Mouse (Mus musculus) gastrocnemius, postnatal 10 days (tissue): ENCODE results near the gene Plin1. TPM values are rescaled to one million over a fixed set of nuclear protein-coding genes. Genes with fewer than 3 reads are reported as not detected.
A peak's percentile ranks its signal among the peaks of the same experiment; 100 is the strongest.

Experiments used
- DNase-seq: peaks from one replicate; pipeline ENCODE4 v3.0.0; 2021; ENCODE audit warnings: mixed read lengths
- long read RNA-seq, 2 experiments: library from polyadenylated mRNA; stranded (forward); transcript quantifications; one replicate each; pipeline ENCODE4 v2.0.0; 2021
- total RNA-seq, 2 experiments: library from RNA; stranded (reverse); gene quantifications; 2 replicates each; pipeline ENCODE4 v1.2.3; 2021

Plin1 gene
- total RNA-seq = 10 to 100 TPM; 13.8 to 14.5 TPM
- long read RNA-seq, experiment 1, partial matches to known transcripts = 1 of 5 reads
- long read RNA-seq, experiment 1, other reads (novel, unspliced or antisense) = 1 of 5 reads
- long read RNA-seq, experiment 2, partial matches to known transcripts = 0 of 1 reads
- long read RNA-seq, experiment 2, other reads (novel, unspliced or antisense) = 0 of 1 reads

GRCm38 (mm10) chr7:79732622-79733021 is at the start of gene Plin1:
Plin1 (minus strand) TSS chr7:79732903.
- no peak for DNase-seq

GRCm38 (mm10) chr7:79782516-79782855 is 49.8 kb upstream of the Plin1 start:
- DNase-seq = no peak

GRCm38 (mm10) chr7:79781826-79782515 is 49.3 kb upstream of the Plin1 start:
- no peak for DNase-seq

- DNase-seq = peak; percentile 74
Measured at GRCm38 (mm10) chr7:79780647-79781626, 48.2 kb upstream of the Plin1 start.

GRCm38 (mm10) chr7:79771561-79772512 is 39.1 kb upstream of the Plin1 start:
- DNase-seq = no peak

GRCm38 (mm10) chr7:79769664-79770063 is 37.0 kb upstream of the Plin1 start:
- no peak for DNase-seq

DNA sequence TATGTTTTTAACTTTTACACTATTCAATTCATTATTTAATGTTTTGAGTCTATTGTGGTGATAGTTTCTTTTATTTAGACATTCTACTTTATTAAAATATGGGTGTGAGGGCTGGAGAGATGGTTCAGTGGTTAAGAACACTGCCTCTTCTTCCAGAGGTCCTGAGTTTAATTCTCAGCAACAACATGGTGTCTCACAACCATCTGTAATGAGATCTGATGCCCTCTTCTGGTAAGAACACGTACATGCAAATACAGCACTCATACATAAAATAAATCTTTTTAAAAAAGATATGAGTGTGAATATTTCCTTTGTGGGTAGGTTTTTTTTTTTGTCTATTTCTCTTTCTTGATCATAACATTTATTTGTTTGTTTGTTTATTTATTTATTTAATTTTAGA is 33.3 kb upstream of the Plin1 start:
- DNase-seq = no peak

DNA sequence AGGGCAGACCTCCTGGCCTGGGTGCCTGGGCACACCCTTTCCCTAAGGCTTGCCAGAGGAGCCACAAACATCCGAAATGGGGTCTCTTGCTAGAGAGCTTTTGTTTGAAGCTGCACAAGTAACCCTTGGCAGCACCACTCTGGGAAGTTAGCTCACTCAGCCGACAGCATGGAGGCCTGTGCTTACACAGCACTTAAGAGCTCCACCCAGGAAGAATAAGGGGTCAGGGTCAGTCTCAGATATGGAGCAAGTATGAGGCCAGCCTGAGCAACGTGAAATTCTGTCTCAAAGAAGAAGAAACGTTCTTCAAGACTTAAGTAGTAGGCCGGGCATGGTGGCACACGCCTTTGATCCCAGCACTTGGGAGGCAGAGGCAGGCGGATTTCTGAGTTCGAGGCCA is 29.4 kb upstream of the Plin1 start:
- DNase-seq = no peak

DNA sequence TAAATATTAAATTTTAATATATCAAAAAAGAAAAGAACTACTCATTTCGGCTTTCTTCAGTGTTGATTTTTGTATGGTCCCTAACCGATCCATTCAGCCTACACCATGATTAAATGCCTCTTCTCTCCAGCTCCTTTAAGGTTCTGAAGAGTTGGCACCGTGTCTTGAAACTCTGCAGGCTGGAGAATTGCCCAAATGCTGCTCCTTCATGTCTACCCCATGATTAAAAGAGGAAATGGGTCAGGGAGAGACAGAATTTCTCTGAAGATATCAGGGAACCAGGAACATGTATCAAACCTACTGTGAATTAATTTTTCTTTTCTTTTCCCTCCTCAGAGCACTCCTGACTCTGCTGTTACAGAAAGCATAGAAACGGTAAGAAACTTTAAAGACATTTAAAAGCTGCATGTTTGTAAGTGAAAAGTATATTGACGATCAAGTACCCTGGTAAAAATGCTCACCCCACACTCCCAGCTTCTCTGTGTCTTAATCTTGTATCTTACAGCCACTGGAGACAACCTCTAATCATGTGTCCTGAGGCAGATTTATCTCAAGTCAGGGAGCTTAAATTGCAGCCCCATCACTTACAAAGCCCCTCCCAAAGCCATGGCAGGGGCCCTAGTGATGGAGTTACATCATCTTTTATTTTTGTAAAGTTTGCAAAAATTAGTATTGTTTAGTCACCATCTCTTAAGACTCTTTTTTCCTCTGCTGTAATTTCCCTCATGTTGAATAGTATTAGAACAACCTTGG is 28.6 kb upstream of the Plin1 start:
- DNase-seq = no peak

GRCm38 (mm10) chr7:79759766-79760165 is 27.1 kb upstream of the Plin1 start:
- DNase-seq = no peak

GRCm38 (mm10) chr7:79758176-79758575 is 25.5 kb upstream of the Plin1 start:
- no peak for DNase-seq

DNA sequence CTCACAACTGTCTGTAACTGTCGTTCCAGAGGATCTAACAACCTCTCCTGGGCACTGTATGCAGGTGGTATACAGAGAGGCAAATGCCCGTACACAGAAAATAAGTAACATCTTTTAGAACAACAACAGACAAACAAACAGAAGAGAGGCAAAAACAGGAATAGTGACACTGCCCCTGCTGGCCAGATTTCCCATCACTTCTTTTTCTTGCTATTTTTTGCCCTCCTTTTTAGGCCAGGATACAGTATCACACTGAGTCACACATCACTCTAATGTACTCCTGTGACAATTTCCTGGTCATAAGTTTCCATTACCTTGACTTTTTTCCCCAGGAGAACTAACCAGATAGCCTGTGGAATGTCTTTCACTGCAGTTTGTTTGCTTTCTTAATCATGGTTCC is 23.6 kb upstream of the Plin1 start:
- DNase-seq = no peak

- no peak for DNase-seq
Measured at GRCm38 (mm10) chr7:79749511-79749910, 16.8 kb upstream of the Plin1 start.

DNA sequence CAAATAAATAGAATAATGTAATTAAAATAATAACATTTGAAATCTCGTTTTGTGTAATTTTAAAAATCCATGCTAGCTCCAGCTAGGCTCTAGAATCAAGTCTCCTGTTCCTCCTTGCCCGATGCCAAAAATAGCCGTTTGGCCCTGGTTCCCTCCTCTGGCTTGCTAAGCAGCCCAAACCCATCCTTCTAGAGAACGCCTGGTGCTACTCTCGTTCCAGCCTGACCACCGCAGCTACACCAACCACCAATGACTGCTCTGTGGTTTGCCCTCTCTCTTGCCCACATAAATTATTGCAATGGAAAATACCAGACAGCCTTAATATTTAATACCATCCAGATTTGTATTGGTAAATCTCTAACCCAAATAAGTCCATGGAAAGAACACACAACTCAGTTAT is 15.0 kb upstream of the Plin1 start:
- DNase-seq = no peak

DNA sequence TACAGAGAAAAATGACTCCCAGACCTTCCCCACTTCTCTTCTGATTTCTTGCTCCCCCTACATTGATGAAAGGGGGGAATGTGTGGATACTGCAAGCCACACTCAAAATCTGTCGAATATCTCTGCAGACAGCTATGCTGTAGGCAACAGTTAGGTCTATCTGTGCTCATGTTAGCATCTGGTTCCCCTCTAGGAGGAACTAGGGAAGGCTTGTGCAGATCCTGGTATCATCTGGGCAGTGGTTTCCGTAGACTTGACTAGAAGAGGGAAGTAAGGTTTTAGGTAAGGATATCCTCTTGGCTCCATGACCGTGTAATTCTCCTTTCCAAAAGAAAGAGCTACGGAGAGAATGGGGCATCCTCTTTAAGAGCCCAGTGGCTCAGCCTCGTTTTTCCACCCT is 11.9 kb upstream of the Plin1 start:
- DNase-seq = no peak

DNA sequence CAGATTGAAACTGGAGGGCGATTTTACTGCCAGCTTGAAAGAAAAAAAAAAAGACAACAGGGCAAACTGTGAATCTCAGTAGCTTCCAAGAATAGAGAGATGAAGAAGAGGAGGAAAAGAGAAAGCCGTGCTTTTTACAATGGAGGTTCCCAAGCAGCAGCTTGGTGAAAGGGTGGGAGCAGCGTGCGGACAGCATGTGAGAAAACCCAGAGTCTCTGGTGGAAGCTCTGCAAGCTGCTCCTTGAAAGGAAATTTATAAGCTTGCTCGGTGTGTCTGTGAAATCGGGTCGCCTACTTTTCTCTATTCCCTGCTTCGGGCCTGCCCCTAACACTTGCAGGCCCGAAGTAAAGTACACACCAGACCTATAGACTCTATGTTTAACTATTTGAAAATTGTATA is 11.3 kb upstream of the Plin1 start:
- no peak for DNase-seq

DNA sequence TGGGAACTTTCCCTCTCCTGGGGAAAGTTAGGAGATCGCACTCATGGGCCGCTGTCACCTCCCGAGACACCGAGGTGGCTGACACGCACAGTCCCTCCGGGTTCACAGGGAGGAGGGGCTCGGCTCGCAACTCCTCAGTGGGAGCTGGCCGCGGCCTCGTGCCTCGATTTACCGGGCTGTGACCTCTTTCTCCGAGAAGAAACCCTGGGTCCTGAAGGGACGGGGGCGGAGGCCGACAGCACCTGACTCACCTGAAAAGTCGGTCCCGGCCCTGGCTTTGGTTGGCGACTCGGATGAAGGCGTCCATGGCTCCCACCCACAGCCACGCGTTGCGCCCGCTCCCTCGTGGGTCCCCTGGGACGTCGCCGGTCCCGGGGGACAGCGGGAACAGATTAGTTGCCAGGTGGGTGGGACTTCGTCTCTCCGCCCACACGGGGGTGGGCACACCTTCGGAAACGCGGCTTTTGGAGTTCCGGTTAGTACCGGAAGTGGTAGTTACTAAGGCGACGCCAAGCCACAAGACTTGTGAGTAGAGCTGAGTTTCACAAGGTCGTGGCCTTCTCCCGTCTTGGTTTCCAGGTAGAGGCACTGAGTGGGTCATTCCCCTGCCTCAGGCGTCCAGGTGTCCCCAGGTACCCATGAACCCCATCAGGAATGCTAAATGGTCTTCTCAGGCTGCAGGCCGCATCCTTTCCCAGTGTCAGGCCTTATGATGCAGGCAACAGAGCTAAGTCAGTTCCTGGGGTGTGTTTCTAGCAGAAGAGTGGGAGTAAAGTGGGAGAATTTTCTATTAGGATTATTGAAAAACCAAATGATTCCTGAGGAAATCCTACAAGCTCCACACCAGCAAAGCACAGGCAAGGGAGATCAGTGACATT is 10.2 kb upstream of the Plin1 start, which contains the start of the genes Pex11a and Wdr93:
Gene Pex11a, minus strand, starts transcription at position 473 of the 878 bp plus-strand sequence.
Gene Wdr93, plus strand, starts transcription at position 505 of the 878 bp plus-strand sequence.
- DNase-seq = peak; percentile 60

- DNase-seq = no peak
Measured at GRCm38 (mm10) chr7:79742277-79742658, 9.6 kb upstream of the Plin1 start.

- no peak for DNase-seq
Measured at GRCm38 (mm10) chr7:79740279-79740678, 7.6 kb upstream of the Plin1 start.

GRCm38 (mm10) chr7:79738913-79739312 is 6.2 kb upstream of the Plin1 start:
- DNase-seq = no peak
